Mouse (Mus musculus) lung, postnatal 25 days (tissue): ENCODE measurements around the gene Gnb5.

Experiments used
- DNase-seq: peaks from one replicate; pipeline ENCODE4 v3.0.0; 2022; ENCODE audit warnings: low spot score

Gnb5 gene

DNA sequence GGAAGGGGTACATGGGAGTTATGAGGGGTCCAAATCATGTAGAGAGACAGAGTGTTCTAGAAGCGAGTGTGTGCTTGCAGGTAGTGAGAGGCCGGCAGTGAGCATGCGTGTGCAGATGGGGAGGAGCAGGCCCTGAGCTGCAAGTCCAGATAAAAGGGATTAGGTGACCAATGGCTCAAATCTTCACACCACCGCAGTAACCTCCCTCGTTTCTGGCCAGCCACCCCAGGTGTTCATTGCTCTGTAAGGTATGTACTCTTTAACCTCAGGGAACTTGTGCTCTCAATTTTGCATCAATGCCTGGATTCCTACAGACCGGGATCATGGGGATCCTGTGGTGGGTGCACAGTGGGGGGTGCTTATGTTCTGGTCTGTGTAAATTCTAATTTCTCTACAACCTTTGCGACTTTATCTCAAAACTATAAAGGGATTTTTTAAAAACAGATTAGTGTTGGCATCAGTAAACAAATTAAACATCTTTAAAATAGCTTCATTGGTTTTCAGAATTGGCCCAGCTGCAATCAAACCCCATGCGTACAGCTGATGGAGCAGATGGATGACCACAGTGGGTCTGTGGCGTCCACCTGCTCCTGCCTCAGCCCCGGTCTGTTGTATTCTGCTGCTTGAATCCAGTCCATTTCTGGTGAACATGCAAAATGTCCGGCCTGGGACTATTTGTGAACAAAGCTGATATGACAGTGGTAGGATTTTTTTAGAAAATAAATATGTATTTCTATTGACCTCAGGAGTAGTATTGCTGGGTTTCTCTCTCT lies at the start of gene Gnb5:
Gnb5 (plus strand) TSS at position 163 of the 773 bp plus-strand sequence.
- no peak for DNase-seq

DNA sequence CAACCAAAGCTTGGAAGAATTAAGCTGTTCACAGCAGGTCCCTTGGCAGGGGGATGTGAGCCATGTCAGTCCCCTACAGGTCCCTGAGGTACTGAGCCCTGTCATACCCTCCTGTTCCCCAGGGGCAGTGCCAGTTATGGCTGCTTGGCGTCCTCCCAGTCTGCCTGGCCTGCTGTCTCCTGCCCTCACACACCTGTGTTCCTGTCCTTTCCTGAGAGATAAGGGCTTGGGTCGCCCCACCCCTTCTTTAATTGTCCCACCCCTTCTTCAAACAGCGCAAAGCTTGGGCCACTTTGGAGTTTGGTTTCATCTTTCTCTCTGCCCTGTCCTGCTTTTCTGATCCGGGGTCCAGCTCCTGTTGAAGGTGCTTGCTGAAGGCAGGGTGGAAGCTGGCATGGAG lies 47.3 kb upstream of the Gnb5 start:
- no peak for DNase-seq

DNA sequence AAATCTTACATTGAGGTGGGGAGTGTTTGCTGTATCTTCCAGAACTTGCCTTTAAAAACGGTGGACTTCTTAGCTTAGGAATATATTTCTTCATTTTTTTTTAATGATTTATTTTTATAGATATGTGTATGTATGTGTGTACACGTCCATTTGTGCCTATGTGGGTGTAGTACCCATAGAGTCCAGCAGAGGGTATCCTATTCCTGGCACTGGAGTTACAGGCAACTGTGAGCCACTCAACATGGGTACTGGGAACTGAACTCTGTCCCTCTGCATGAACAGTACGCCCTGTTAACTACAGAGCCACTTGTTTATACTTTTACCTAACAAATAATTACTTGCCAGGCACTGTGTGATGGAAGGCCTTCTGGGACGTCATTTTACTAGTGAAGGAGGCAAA lies 46.4 kb upstream of the Gnb5 start:
- no peak for DNase-seq

DNA sequence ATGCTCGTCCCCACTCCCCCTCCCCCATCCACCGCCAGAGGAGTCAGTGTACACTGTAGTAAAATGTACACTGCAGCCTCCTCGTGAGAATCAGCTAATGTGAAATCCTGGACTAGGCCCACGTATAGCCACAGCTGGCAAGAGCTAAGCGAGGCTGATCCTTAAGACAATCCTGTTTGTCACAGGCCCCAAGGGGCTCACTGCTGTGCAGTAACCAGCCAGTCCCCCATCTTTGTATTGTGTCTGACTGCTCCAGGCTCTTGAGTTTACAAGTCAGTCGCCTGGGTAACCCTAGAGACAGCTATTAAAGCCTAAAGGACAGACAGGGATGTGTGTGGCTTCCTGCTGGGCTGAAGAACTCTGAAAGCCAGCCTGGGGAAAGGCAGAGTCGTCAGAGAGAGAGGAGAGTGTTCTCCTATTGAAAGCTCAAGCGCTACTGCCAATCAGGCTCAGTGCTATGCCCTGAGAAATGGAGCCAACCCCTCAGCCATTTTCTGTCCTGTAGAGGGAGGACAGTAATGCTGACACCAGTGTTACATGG lies 44.7 kb upstream of the Gnb5 start:
- DNase-seq, result no peak

DNA sequence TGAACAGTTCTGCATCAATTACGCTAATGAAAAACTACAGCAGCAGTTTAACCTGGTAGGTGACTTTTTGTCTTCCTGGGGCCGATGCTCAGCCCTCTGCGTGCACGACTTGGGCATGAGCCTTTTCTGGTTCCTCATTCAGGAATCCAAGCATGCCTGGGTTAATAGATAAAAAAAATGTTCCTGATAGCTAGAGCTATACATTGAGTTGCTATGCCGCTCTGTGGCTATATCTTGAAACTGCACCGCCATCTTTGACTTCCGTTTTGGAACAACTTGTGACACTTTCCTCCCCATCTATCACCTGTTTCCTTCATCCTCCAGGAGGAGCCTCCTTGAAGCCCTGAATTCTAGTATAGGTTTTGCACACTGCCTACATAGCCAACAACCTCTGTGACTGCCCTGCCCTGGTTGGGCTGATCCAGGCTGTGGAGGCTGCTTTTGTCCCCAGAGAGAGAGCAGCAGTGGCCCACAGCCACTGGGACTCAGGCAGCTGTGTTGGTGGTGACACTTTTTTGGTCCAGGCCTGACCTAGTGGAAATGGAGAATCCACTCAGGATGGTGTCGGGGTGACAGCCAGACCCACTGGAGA lies 43.8 kb upstream of the Gnb5 start:
- no peak for DNase-seq

DNA sequence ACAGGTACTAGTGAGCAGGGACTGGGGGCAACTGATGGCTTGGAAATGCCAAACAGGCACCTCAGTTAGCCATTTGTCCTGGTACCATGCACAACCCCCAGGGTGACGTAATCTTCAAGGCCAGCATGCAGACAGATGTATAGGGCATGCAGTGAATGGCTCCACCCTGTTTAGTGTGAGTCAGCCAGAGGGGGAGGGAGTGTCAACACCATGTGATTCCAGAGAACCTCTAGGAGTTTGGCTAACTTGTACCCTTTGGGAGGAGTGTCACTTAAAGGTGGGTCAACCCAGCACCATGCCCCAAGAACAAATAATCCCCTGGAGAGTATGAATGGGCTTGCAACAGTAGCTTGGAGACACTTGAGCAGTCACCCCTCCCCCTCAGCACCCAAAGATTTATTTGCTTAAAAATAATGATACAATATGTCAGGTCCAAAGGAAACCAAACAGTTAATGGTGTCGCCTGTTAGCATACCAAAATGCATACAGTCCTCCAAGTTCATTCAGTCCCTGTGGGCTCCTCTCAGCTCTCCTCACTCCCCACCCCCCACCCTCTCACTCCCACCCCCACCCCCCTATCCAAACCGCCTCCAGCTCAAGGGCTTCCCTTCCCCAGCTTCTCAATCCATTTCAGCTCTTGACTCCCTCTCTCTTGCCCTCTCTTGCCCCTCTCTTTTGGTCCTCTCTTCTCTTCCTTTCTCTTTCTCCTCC lies 41.9 kb upstream of the Gnb5 start:
- peak; percentile 85 for DNase-seq

DNA sequence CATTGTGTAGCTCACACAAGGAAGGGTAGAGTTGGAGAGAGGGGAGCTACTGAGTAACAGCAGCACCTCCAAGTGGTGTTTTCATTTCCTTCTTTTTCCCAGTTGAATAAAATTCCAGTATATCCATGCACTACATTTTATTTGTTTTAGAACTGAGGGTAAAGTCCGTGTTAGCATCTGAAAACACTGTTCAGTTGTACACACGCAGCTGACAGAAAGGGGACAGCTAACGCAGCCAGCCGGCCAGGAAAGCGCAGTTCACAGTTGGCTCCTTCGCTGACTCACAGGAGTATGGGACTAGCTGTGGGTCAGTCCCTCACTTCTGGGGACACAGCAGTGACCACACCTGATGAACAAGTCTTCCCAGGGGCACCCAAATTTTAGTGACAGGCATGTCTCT lies 38.9 kb upstream of the Gnb5 start:
- DNase-seq, result no peak

DNA sequence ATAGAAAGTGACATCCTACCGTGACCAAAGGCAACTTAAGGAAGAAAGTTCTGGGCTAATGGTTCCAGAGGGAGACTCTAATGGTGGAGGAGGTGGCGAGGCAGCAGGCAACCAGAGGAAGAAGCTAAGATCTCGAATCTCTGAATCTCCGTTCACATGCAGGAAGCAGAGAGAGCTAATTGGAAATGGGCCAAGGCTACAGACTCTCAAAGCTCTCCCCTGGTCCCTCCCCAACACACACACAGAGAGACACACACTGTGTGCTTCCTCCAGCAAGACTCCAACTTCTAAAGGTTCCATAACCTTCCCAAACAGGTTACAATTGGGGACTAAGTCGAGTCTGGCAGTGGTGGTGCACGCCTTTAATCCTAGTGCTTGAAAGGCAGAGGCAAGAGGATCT lies 35.7 kb upstream of the Gnb5 start:
- no peak for DNase-seq

DNA sequence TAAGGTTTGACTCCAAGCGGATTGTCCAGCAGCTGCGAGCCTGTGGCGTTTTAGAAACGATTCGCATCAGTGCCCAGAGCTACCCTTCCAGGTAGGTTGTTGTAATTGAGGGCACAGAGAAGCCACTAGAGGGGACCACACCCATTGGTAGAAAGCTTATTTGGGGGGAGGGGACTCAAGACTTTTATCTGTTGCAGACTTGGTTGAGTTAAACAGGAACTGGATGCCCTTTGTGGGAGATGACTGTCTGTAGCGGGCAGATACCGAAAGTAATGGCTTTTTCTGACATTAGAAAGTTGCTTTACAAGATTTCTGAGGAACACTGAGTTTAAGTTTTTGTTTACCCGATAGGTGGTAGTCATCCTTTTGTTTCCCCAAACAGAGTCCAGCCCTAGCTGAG lies 34.5 kb upstream of the Gnb5 start:
- DNase-seq, result no peak

DNA sequence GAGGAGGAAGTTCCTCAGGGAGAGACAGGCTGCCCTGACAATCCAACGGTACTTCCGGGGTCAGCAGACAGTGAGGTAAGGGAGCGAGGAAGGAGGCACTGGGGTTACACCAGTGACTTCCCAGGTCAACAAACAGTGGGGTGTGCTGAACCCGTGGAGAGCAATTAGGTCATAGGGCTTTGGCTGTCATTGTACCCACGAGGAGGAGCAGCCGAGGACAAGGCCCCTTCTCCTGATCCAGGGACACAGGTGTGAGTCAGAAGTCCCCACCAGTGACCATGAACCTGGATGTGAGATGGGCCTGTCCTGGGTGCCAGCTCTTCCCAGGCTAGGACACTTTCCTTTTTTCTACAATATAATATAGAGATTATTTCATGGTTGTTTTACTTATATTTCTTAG lies 32.4 kb upstream of the Gnb5 start:
- no peak for DNase-seq

DNA sequence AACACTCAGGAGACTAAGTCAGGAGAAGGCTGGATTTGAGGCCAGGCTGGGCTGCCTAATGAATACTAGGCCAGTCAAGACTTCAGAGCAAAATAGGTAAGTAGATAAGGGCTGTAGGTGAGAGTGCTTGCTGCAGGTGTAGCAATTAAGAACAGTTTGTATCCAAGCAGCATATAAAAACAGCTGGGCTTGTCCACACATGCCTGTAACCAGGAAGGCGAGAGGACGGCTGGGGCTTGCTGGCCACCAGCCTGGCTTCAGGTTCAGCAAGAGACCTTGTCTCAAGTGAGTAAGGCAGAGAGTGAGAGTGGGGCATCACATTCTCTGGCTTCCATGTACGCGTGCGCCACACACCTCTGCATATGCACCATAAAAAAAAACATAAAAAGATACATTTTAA lies 31.6 kb upstream of the Gnb5 start:
- no peak for DNase-seq

DNA sequence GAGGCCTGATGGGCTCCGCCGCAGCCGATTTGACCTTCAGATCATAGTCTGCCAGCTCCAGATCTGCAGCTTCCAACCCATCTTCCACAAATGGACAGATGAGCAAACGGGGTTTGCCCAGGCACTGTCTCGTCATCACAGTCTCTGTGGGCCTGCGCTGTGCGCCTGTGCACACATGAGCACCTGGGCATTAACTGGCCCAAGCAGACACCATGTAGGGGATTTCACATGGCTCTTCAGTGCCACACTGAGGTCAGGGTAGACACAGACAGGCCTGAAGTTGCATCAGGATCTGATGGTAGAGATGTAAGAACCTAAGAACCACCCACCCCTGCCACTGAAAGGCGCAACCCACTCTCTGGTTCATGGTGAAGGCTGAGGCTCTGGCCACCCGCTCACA lies 31.0 kb upstream of the Gnb5 start:
- DNase-seq, result no peak

DNA sequence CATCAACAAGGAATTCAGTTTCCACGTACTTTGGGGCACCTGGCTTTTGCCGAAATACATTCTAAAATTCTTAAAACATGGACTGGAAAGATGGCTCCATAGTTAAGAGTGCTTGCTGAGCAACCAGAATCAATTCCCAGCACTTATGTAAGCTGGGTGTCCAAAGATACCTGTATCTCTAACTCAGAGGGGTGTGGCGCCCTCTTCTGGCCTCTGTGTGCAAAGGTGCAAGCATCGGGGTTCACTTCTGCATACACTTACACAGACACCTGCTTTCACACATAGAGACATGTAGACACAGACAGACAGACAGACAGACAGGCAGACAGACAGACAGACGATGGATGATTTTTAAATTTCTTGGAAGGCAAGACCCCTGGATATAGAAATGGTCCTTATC lies 25.3 kb upstream of the Gnb5 start:
- peak; percentile 62 for DNase-seq

DNA sequence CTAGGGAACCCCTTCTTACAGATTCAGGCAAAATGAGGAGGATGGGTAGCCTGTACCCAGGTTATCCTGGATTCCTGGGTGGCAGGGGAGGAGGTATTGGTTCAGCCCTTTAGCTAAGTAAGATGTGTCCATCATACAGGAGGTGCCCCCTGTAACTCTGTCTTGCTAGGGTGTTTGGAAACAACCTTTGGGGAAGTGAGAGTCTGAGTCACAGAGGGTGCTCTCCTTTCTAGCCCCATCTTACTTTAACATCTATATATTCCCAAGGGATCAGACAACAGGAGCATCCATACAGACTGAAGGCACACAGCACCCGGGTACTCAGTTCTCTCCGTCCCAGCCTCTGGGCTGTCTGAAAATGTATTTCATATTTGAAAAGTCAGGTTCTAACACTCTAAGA lies 23.9 kb upstream of the Gnb5 start:
- DNase-seq, result no peak

DNA sequence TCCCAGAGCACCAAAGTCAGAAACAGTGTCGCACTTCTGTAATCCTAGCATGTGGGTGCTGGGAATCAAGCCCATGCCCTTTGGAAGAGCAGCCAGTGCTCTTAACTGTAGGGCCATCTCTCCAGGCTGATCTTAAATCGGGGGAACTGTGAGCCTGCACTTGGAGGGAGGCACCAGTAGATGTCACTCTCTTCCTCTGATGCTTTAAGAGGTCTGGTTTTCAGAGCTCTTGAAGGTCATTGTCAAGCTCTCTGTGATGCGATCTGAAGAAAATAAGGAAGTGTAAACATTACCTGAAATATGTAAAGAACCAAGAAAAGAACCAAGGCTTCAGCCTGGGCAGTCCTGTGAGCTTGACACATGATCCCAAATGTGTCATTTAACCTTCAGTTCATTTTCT lies 23.3 kb upstream of the Gnb5 start:
- DNase-seq, result peak; percentile 41

DNA sequence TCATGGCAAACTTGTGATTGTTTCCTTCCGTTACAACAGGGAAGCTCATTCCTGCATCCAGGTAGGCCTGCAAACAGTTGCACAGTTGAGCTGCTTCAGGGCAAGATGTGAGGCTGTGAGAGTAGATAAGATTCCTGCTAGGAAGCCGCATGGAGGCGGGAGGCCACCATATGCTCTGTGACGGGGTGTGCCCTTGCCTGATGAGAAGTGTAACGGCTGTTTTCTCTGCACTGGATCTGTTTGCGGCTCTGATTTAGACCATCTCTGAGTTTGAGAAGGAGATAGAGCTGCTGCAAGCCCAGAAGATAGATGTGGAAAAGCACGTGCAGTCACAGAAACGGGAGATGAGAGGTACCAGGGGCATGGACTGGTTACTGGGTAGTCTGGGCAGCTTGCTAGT lies 22.5 kb upstream of the Gnb5 start:
- no peak for DNase-seq

DNA sequence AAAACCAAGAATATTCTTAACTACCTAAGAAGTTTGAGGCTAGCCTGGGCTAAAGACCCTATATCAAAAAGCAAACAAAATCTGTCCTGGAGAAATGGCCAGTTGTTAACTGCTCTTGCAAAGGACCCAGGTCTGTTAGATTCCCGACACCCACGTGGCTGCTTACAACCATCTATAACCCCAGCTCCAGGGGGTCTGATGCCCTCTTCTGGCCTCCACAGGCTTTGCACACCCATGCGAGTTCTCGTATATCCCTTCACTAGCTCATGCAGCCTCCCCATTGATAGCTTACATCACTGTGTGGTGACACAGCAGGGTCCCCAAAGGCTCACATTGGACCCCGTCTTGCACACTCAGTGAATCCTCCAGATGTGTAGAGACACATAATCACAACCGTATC lies 20.7 kb upstream of the Gnb5 start:
- DNase-seq, result no peak

DNA sequence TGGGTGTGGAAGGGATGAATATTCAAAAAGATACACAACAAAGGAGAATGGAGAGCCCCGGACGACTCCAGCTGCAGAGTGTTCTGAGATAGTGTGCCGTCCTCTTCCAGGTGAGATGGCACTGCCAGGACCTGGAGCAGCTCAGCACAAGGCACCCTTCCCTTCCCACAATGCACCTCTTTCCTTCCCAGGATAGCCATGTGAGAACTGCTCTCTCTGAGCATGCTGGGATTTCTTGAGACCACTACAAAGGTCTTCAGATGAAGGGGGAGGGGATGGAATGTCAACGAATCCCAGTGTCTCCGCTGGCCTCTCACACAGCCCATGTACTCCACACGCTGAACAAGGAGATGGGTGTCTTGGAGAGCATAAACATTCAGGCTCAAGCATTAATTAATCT lies 18.5 kb upstream of the Gnb5 start:
- no peak for DNase-seq

DNA sequence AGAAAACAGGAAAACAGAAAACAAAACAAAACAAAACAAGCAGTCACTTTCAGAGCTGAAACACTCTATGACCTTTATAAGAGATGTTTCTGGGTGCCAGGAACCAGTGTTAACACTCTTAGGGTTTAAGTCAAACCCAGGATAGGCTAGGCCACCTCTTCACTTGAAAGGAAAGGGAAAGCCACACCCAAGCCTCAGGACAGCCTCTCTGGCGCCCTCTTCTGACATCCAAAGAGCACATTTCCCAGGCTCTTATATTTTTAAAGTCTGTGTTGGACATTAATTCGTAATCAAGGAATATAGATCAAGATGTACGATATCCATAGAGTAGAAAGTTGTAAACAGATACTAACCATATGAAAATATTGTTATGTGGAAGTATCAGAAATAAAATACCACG lies 16.5 kb upstream of the Gnb5 start:
- peak; percentile 42 for DNase-seq

DNA sequence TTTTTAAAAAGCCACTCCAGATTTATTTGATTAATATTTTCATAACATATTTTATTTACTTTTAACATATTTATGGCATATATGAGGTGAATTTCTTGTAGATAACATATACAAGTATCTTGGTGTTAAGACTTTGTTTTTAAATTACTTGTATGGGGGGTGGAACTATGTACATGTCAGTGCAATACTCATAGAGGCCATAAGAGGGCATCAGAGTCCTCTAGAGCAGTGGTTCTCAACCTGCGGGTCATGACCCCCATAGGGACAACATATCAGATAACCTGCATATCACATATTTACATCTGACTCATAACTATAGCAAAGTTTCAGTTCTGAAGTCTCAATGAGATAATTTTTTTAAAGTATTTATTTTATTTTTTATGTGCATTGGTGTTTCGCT lies 6.7 kb upstream of the Gnb5 start:
- DNase-seq, result no peak

DNA sequence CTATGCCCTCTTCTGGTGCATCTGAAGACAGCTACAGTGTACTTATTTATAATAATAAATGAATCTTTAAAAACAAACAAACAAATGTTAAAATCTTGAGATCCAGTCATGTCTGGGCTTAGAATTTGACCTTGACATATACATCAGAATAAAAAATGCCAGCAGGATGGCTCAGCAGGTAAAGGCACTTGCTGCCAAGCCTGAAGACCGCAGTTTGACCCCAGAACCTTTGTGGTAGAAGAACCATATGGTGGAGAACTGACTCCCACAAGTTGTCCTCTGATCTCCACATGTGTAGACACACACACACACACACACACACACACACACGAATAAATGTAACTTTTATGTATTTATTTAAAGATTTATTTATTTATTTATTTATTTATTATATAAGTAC lies 3.1 kb upstream of the Gnb5 start:
- no peak for DNase-seq

DNA sequence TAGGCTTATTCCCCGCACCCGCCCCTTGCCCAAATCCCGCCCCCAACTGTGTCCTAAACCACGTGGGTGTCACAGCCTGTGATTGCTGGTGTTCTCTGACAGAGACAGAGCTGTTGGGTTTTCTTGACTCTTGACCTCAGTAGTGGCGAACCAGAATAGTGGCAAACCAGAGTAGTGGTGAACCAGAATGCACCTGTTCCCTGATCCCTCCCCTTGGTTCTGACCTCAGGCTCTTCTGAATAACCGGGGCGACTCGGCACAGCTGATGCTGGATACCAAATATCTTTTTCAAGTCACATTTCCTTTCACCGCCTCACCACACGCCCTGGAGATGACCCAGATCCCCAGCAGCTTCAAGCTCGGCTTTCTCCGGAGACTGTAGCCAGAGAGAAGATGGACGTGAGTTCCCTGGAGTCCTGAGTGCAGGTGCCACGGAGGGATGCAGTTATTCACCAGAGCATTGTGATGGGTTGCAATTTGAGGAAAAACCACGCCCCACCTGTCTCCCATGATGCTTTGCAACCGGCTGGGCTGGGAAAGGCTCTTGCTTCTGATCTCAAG lies 2.3 kb upstream of the Gnb5 start:
- DNase-seq, result no peak

DNA sequence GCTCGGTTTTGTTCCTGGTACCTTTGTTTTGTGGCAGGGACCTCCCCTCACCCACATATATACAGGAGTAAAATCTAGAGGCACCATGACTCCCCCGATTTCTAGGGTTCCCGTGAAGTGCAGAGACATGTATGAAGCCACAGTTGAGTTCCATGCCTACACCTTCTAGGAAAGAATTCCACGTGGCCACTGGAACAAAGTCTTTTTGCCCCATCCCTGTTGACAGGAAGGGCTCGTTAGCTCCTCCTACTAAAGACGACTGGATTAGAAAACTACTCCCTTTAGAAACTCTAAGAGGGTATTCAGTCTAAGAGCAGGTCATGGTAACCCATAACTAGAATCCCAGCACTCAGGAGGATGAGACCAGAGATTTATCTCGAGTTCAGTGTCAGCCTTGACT lies 1.8 kb upstream of the Gnb5 start:
- no peak for DNase-seq
